Mouse (Mus musculus) lung, adult 2 months (tissue): ENCODE results near the gene Impdh2. TPM values are rescaled to one million over a fixed set of nuclear protein-coding genes. Genes with fewer than 3 reads are reported as not detected.

ENCODE experiments used
- DNase-seq: peaks from one replicate; pipeline ENCODE4 v3.0.0; 2022
- H3K4me1 ChIP-seq: fragments of 200-500 bp; 2 replicates; pipeline ENCODE4 v1.6.1; 2011; ENCODE audit warnings: low read length; ENCODE audit not compliant: control insufficient read depth, insufficient read depth
- H3K4me3 ChIP-seq: fragments of 200-500 bp; replicated peaks from 2 replicates; pipeline ENCODE3; 2011; ENCODE audit warnings: low read depth, mild to moderate bottlenecking, control low read depth, low read length; ENCODE audit errors: extremely low read depth
- CTCF ChIP-seq: fragments of 200-500 bp; IDR thresholded peaks from 2 replicates; pipeline ENCODE4 v1.5.1; 2011; ENCODE audit warnings: mild to moderate bottlenecking, low read length, control low read depth; ENCODE audit not compliant: insufficient read depth
- POLR2A ChIP-seq: fragments of 200-500 bp; IDR thresholded peaks from 2 replicates; pipeline ENCODE4 v1.6.1; 2011; ENCODE audit warnings: low read depth, mild to moderate bottlenecking, control low read depth, low read length, borderline replicate concordance; ENCODE audit errors: extremely low read depth
- WGBS: fragments of 180-500 bp; shearing (Covaris S2); methylation state at CpG from one replicate; pipeline ENCODE4 v1.1.7; 2018; 5-methylcytosine and 5-hydroxymethylcytosine counted together
- polyA plus RNA-seq: library from polyadenylated mRNA; depleted of rRNA; stranded (reverse); fragments of >200 nt; gene quantifications from 2 replicates; pipeline ENCODE4 v1.2.3, GENCODE M21; 2012

Gene Impdh2
- polyA plus RNA-seq, 1 experiment, result 63.3 TPM

- H3K4me3 ChIP-seq, result peak within 1 kb of the TSS; percentile 49
- DNase-seq, result peak; percentile 78
- peak; percentile 53; the same call in 1 of the 2 replicates for TF ChIP-seq POLR2A
- TF ChIP-seq CTCF, result no peak
- 0 out of 2 replicates have a peak, but pooled peaks cover 4% of the 10 kb centered on the region for H3K4me1 ChIP-seq
- WGBS, result 5% methylated on average over 42 of the region's 42 CpGs
These were observed 9.5 kb downstream of the Impdh2 start, which contains the start of gene Dalrd3 for GRCm38 (mm10) chr9:108569381-108570206. Gene Dalrd3 (plus strand): TSS chr9:108569886.

- DNase-seq, result peak; percentile 75
- WGBS, result under 1% methylated on average over 40 of the region's 40 CpGs
These were observed 10.3 kb downstream of the Impdh2 start for GRCm38 (mm10) chr9:108570207-108570896.

GRCm38 (mm10) chr9:108571401-108571973, 11.4 kb downstream of the Impdh2 start:
- 95% methylated on average over 16 of the region's 16 CpGs for WGBS
- TF ChIP-seq POLR2A, result no peak
- TF ChIP-seq CTCF, result no peak
- Histone ChIP-seq H3K4me3 (no peak overlapping the region), H3K4me1 (0 out of 2 replicates have a peak, but pooled peaks cover 4% of the 10 kb centered on the region)
- DNase-seq, result no peak

More at GRCm38 (mm10) chr9:108570207-108570896, 10.3 kb downstream of the Impdh2 start:
- Histone ChIP-seq H3K4me1 (0 out of 2 replicates have a peak, but pooled peaks cover 4% of the 10 kb centered on the region), H3K4me3 (peak overlapping the region; percentile 49)
- TF ChIP-seq CTCF, result peak; percentile 76
- no peak for TF ChIP-seq POLR2A

DNA sequence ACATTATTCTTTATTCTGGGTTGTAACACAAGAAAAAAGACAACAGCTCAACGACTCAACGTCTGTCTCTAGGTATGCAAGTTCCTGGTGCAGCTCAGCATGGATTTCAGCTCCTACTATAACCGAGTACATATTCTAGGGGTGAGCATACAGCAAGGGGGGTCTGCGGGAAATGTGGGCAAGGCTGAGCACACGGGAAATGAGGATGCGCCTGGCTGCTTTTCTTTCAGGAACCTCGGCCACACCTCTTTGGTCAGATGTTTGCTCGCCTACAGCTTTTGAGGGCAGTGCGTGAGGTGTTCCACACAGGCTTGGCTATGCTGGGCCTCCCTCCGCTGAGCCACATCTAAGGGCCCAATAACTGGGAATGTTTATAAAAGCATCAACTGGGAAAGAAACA, 12.2 kb downstream of the Impdh2 start:
- H3K4me1 ChIP-seq, result 0 out of 2 replicates have a peak, but pooled peaks cover 4% of the 10 kb centered on the region
- 76% methylated on average over 10 of the region's 10 CpGs for WGBS
- no peak for TF ChIP-seq POLR2A
- TF ChIP-seq CTCF, result no peak
- H3K4me3 ChIP-seq, result no peak overlapping the region
- no peak for DNase-seq

- WGBS, result 62% methylated on average over 26 of the region's 26 CpGs
- no peak for DNase-seq
- Histone ChIP-seq H3K4me3 (no peak overlapping the region), H3K4me1 (peaks cover 3% of the 10 kb centered on the region)
- TF ChIP-seq CTCF (0 out of 2 replicates have a peak, but pooled peaks have one; percentile 14), POLR2A (no peak)
These were observed 13.9 kb downstream of the Impdh2 start for GRCm38 (mm10) chr9:108573774-108574690.

DNA sequence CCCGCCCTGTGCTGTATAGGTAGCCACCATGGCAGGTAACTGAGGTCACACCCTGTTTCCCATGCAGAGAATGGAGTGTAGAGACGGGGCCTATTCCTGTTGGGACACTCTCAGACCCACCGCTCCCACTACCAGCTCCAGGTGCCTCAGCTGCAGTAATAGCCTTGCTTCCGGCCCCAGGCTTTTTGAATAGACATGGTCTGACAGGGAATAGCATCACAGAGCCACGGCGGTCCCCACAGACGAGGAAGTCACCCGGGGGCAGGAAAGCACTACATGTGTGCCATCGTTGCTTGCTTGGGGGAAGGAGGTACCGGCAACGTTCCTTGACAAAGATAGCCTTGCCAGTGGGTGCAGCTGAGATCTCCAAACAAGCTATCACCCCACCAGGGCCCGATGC, 14.8 kb downstream of the Impdh2 start:
- Histone ChIP-seq H3K4me1 (peaks cover 4% of the 10 kb centered on the region), H3K4me3 (no peak overlapping the region)
- TF ChIP-seq CTCF, result no peak
- TF ChIP-seq POLR2A, result no peak
- 87% methylated on average over 12 of the region's 12 CpGs for WGBS
- no peak for DNase-seq

DNA sequence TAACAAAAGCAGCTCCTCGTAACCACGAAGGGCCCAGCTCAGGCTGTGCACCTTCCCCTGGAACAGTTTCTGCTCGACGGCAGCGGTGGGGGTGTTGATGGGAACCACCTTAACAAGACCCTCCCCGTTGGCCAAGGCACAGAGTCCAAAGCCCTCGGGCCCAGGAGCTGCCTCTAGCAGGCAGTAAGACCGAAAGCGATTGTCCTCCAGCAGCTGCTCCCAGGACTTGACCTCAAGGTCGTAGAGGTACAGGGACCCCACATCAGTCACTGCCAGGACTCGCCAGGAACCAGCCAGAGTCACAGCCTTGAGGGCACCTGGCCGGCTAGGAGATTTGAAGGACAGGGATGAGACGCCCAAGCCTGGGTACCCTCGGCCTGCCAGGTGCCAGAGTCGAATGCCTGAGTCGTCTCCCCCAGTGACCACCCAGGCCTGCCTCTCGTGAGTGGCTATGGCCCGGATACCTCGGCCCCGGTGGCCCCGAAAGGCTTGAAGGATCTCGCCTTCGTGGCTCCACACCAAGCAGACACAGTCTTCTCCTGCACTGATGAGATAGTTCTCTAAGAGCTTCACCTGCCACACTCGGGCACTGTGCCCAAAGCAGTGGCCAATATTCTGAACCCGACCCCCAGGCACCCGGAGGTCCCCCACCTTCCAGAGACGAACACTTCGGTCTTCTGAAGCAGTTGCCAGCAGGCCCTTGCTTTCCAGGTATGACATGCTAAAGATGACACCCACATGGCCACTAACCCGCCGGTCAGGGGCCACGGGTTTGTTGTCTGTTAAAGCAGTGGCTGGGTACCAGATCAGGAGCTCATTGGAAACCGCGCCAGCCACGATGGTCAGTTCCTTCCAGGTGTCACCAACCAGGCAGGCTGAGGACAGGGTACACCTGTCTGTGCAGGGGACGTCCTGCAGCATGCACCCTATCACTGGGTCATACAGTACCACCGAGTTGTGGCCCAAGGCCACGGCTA, 15.5 kb downstream of the Impdh2 start:
- DNase-seq, result no peak
- 82% methylated on average over 37 of the region's 37 CpGs for WGBS
- no peak for TF ChIP-seq POLR2A
- TF ChIP-seq CTCF, result no peak
- Histone ChIP-seq H3K4me1 (peaks cover 4% of the 10 kb centered on the region), H3K4me3 (no peak overlapping the region)

DNA sequence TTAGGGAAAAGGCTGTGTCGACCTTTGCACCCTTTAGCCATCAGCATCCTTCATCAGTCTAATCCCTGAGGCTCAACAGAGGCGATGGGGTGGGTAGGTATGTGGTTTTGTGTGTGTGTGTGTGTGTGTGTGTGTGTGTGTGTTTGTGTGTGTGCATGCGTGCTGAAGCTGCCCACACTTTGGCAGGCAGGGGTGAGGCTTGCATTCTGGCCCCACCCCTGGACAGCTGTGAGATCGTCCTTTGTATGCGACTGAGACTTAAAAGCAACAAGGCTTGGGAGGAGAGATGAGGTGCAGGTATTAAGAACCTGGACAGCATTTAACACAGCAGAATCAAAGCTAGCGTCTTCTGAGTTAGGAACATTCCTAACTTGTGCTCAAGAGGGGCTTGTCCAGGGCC, 16.9 kb downstream of the Impdh2 start:
- Histone ChIP-seq H3K4me3 (no peak overlapping the region), H3K4me1 (peaks cover 4% of the 10 kb centered on the region)
- DNase-seq, result no peak
- TF ChIP-seq POLR2A (no peak), CTCF (no peak)
- 53% methylated on average over 6 of the region's 6 CpGs for WGBS
